Mouse (Mus musculus): ENCODE results near the gene Sema5a. TPM values are rescaled to one million over a fixed set of nuclear protein-coding genes. Genes with fewer than 3 reads are reported as not detected.

Sema5a gene
- polyA plus RNA-seq, 1 experiment: not detected

DNA sequence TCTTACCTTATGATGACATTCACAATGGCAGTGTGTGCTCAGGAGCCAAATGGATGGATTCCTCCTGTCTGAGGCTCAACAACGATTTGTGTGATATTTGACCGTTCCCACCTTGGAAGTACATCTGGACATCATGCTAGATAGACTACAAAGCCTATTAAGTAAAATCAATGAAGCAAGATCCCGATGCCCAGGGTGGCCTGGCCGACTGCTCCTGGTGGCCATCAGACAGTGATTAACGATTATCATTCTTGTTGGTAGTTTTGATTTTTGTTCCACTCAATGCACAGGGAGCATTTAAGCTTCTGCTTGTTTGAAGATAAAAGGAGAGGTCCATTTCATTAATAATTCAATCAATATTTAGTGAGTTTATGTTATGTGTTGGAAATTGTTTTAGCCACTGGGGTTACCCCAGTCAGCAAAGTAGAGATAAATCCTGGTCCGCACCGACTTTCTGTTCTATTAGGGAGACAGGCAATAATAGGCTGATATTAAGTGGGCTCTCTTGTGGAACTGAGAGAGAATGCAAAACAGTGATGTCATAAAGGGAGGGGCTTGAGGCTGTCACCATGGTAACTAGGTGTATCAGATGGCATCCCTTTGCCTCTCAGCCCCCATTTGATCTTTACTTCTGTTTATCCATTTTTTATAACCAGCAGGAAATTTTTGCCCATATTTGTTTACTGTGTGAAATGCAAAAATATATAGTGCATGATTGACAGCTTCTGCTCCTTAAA lies 182.7 kb downstream of the Sema5a start:
- H3K27me3 ChIP-seq (ENCODE audit: control insufficient read depth): no peaks in the 10 kb centered on the region
- no peaks in the 10 kb centered on the region for H3K4me1 ChIP-seq (ENCODE audit: control insufficient read depth)
- no peaks in the 10 kb centered on the region for H3K9me3 ChIP-seq (ENCODE audit: control insufficient read depth, low read length)
- H3K4me3 ChIP-seq (replicated peaks): no peak overlapping the region
- no peaks in the 10 kb centered on the region for H3K36me3 ChIP-seq (ENCODE audit: control insufficient read depth)
- TF ChIP-seq GATA1 (IDR thresholded peaks at IDR 0.05; ENCODE audit: low read length) (no peak), TAL1 (IDR thresholded peaks at IDR 0.05; ENCODE audit: low read length) (no peak)

- TF ChIP-seq TAL1 (IDR thresholded peaks at IDR 0.05; ENCODE audit: low read length): no peak
- no peak for TF ChIP-seq GATA1 (IDR thresholded peaks at IDR 0.05; ENCODE audit: low read length)
- Histone ChIP-seq H3K4me1 (ENCODE audit: control insufficient read depth) (no peaks in the 10 kb centered on the region), H3K36me3 (ENCODE audit: control insufficient read depth) (no peaks in the 10 kb centered on the region), H3K4me3 (replicated peaks) (no peak overlapping the region), H3K27me3 (ENCODE audit: control insufficient read depth) (no peaks in the 10 kb centered on the region), H3K9me3 (ENCODE audit: control insufficient read depth, low read length) (no peaks in the 10 kb centered on the region)
Measured at GRCm38 (mm10) chr15:32432927-32433832, 188.6 kb downstream of the Sema5a start.

GRCm38 (mm10) chr15:32433833-32434155 lies 189.2 kb downstream of the Sema5a start:
- TF ChIP-seq GATA1 (IDR thresholded peaks at IDR 0.05; ENCODE audit: low read length): no peak
- no peak for TF ChIP-seq TAL1 (IDR thresholded peaks at IDR 0.05; ENCODE audit: low read length)
- Histone ChIP-seq H3K4me3 (replicated peaks) (no peak overlapping the region), H3K27me3 (ENCODE audit: control insufficient read depth) (no peaks in the 10 kb centered on the region), H3K36me3 (ENCODE audit: control insufficient read depth) (no peaks in the 10 kb centered on the region), H3K4me1 (ENCODE audit: control insufficient read depth) (no peaks in the 10 kb centered on the region), H3K9me3 (ENCODE audit: control insufficient read depth, low read length) (no peaks in the 10 kb centered on the region)

DNA sequence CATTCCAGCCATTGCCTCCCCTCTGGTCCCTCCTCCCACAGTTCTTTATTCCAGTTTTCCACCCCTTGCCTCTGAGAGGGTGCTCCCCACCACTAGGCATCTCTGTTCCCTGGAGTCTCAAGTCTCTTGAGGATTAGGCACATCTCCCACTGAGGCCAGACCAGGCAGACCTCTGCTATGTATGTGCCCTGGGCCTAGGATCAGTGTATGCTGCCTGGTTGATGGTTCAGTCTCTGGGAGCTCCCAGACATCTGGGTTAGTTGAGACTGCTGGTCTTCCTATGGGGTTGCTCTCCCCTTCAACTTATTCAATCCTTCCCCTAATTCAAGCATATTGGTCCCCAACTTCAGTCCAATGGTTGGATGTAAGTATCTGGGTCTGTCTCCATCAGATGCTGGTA lies 189.7 kb downstream of the Sema5a start:
- Histone ChIP-seq H3K36me3 (ENCODE audit: control insufficient read depth) (no peaks in the 10 kb centered on the region), H3K27me3 (ENCODE audit: control insufficient read depth) (no peaks in the 10 kb centered on the region), H3K4me3 (replicated peaks) (no peak overlapping the region), H3K9me3 (ENCODE audit: control insufficient read depth, low read length) (no peaks in the 10 kb centered on the region), H3K4me1 (ENCODE audit: control insufficient read depth) (no peaks in the 10 kb centered on the region)
- TF ChIP-seq GATA1 (IDR thresholded peaks at IDR 0.05; ENCODE audit: low read length): no peak
- no peak for TF ChIP-seq TAL1 (IDR thresholded peaks at IDR 0.05; ENCODE audit: low read length)

GRCm38 (mm10) chr15:32437654-32438053 lies 193.0 kb downstream of the Sema5a start:
- Histone ChIP-seq H3K4me3 (replicated peaks) (no peak overlapping the region), H3K36me3 (ENCODE audit: control insufficient read depth) (no peaks in the 10 kb centered on the region), H3K4me1 (ENCODE audit: control insufficient read depth) (no peaks in the 10 kb centered on the region), H3K27me3 (ENCODE audit: control insufficient read depth) (no peaks in the 10 kb centered on the region), H3K9me3 (ENCODE audit: control insufficient read depth, low read length) (no peaks in the 10 kb centered on the region)
- TF ChIP-seq GATA1 (IDR thresholded peaks at IDR 0.05; ENCODE audit: low read length): no peak
- TF ChIP-seq TAL1 (IDR thresholded peaks at IDR 0.05; ENCODE audit: low read length): no peak

GRCm38 (mm10) chr15:32442745-32443144 lies 198.1 kb downstream of the Sema5a start:
- Histone ChIP-seq H3K36me3 (ENCODE audit: control insufficient read depth) (no peaks in the 10 kb centered on the region), H3K27me3 (ENCODE audit: control insufficient read depth) (no peaks in the 10 kb centered on the region), H3K9me3 (ENCODE audit: control insufficient read depth, low read length) (no peaks in the 10 kb centered on the region), H3K4me1 (ENCODE audit: control insufficient read depth) (no peaks in the 10 kb centered on the region), H3K4me3 (replicated peaks) (no peak overlapping the region)
- no peak for TF ChIP-seq TAL1 (IDR thresholded peaks at IDR 0.05; ENCODE audit: low read length)
- TF ChIP-seq GATA1 (IDR thresholded peaks at IDR 0.05; ENCODE audit: low read length): no peak

- H3K27me3 ChIP-seq (ENCODE audit: control insufficient read depth): no peaks in the 10 kb centered on the region
- TF ChIP-seq GATA1 (IDR thresholded peaks at IDR 0.05; ENCODE audit: low read length) (no peak), TAL1 (IDR thresholded peaks at IDR 0.05; ENCODE audit: low read length) (no peak)
- no peaks in the 10 kb centered on the region for H3K9me3 ChIP-seq (ENCODE audit: control insufficient read depth, low read length)
- no peaks in the 10 kb centered on the region for H3K36me3 ChIP-seq (ENCODE audit: control insufficient read depth)
- no peaks in the 10 kb centered on the region for H3K4me1 ChIP-seq (ENCODE audit: control insufficient read depth)
- no peak overlapping the region for H3K4me3 ChIP-seq (replicated peaks)
Measured at GRCm38 (mm10) chr15:32447558-32448349, 203.1 kb downstream of the Sema5a start.

DNA sequence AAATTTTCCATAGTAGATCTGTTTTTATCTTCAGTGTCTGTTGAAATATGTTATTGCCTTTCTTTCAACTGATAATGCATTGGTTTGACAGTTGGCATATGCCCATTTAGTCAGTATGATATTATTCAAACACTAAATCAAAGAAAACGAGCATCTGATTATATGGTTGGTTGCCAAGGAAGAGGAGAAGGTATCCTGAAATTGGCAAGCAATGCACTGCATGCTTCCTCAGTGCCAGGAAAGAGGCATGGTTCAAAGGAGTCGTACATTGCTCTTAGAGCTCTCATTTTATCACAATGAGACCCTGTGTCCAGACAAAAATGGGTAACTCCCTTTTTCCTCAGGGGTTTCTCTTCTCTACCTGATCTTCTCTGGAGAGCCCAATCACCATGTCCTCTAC lies 214.4 kb downstream of the Sema5a start:
- no peaks in the 10 kb centered on the region for H3K4me1 ChIP-seq (ENCODE audit: control insufficient read depth)
- H3K27me3 ChIP-seq (ENCODE audit: control insufficient read depth): no peaks in the 10 kb centered on the region
- TF ChIP-seq TAL1 (IDR thresholded peaks at IDR 0.05; ENCODE audit: low read length) (no peak), GATA1 (IDR thresholded peaks at IDR 0.05; ENCODE audit: low read length) (no peak)
- no peaks in the 10 kb centered on the region for H3K36me3 ChIP-seq (ENCODE audit: control insufficient read depth)
- H3K4me3 ChIP-seq (replicated peaks): no peak overlapping the region
- H3K9me3 ChIP-seq (ENCODE audit: control insufficient read depth, low read length): no peaks in the 10 kb centered on the region

- no peaks in the 10 kb centered on the region for H3K27me3 ChIP-seq (ENCODE audit: control insufficient read depth)
- TF ChIP-seq TAL1 (IDR thresholded peaks at IDR 0.05; ENCODE audit: low read length) (no peak), GATA1 (IDR thresholded peaks at IDR 0.05; ENCODE audit: low read length) (no peak)
- H3K9me3 ChIP-seq (ENCODE audit: control insufficient read depth, low read length): no peaks in the 10 kb centered on the region
- H3K4me1 ChIP-seq (ENCODE audit: control insufficient read depth): no peaks in the 10 kb centered on the region
- no peaks in the 10 kb centered on the region for H3K36me3 ChIP-seq (ENCODE audit: control insufficient read depth)
- no peak overlapping the region for H3K4me3 ChIP-seq (replicated peaks)
Measured at GRCm38 (mm10) chr15:32460238-32460637, 215.6 kb downstream of the Sema5a start.
